Mouse (Mus musculus) right cerebral cortex, adult 18-20 months (tissue): ENCODE results near the gene Btk.
A peak's percentile ranks its signal among the peaks of the same experiment; 100 is the strongest.
"Not testable (repeated sequence)": the region's sequence is repeated elsewhere in the genome, so short reads cannot be mapped to it uniquely, and the experiment has no call there.

Source experiments
- DNase-seq: peaks from one replicate; pipeline ENCODE4 v3.0.0; 2022; ENCODE audit warnings: mixed read lengths

The Btk gene

GRCm38 (mm10) chrX:134580528-134581305, 2.7 kb downstream of the Btk start:
- DNase-seq = no peak

GRCm38 (mm10) chrX:134577896-134578295, 5.5 kb downstream of the Btk start:
- no peak for DNase-seq

DNA sequence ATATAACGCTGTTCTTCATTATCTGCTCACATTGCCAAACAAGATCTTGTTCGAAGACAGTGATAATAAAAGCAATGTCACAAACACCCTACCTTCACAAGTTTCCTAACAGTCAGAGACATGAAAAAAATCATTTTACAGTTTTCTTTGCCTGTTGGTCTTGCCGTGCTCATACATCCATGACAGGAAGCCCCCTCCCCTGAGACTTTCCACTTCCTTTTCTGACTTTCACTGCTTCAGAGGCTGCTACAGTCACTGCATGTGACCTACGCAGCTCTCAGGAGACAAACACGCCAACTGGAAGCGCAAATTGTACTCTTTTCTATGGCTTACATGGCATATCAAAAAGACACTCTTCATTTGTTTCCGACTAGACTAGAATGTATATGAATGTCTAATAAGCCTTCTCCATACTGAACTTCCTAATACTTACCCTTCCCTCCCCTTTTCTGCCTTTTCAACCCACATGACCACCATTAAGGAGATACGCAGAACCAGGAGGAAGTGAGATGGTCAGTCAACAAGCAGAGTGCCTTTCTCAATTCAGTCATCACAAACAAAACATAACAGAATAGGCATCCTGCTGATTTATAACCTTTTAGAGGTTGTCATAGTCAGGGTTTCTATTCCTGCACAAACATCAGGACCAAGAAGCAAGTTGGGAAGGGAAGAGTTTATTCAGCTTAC, 16.7 kb downstream of the Btk start:
- DNase-seq = no peak

- DNase-seq = no peak
Observed at GRCm38 (mm10) chrX:134564326-134564725, 19.0 kb downstream of the Btk start.

DNA sequence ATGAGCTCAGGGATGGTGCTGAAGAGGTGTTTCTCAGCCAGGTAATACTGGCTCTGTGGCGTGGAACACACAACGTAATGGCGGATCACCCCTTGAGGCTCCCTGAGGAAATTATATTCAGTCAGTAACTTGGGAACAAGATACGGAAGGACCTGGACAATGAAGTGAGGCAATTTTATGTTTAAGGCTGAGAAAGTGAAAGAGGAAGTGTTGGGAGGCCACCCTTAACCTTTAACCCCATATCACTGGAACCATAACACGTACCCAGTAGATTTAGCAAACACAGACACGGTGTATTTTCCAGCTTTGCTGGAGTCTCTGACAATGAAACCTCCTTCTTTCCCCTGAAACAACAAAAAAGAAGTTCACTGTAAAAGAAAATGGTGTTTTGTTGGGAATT, 28.9 kb downstream of the Btk start:
- no peak for DNase-seq

GRCm38 (mm10) chrX:134553326-134553725, 30.0 kb downstream of the Btk start:
- no peak for DNase-seq

DNA sequence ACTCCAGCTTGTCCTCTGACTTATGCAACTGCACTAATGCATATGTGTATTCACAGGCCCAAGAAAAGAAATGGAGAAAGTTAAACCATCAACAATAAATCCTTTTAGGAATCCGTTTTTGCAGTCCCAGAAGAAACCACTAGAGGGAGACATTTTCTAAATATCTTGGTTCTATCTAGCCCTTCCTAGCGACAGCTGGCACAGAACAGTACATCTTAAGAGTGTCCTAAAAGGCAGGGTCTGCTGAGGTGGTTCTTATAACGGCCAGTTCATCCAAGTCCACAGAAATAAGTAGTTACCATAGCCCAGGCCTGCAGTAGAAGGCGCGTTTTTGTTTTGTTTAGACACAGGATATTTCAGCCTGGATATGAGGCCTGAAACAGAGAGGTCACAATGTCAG, 32.5 kb downstream of the Btk start:
- peak; percentile 4 for DNase-seq

- no peak for DNase-seq
Observed at GRCm38 (mm10) chrX:134547330-134547729, 36.0 kb downstream of the Btk start.

GRCm38 (mm10) chrX:134541955-134542308, 41.4 kb downstream of the Btk start:
- no peak for DNase-seq

GRCm38 (mm10) chrX:134541145-134541954, 42.0 kb downstream of the Btk start, which contains the start of gene Timm8a1:
Timm8a1 (minus strand) TSS chrX:134541865.
- peak; percentile 35 for DNase-seq

GRCm38 (mm10) chrX:134540414-134541135, 42.8 kb downstream of the Btk start:
- DNase-seq = no peak

DNA sequence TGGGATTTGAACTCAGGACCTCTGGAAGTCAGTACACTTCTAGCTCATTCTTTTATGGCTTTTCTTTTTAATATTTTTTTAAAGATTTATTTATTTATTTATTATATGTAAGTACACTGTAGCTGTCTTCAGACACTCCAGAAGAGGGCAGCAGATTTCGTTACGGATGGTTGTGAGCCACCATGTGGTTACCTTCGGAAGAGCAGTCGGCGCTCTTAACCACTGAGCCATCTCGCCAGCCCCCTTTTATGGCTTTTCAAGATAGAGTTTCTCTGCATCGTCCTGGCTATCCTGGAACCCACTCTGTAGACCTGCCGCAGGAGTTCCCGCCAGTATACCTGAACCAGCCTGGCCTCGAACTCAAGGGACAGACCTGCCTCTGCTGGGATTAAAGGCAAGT, 43.6 kb downstream of the Btk start:
- not testable (repeated sequence) for DNase-seq

DNA sequence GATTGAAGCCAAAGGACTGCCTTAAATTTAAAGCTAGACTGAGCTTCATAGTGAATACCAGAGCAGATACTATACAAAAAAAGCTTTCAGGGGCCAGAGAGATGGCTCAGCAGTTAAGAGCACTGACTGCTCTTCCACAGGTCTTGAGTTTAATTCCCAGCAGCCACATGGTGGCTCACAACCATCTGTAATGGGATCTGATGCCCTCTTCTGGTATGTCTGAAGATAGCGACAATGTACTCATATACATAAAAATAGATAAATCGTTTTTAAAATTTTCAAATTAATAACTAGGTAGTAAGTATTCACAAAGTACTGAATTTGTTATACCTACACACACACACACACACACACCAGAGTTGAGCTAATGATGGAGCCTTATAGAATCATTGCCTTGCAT, 50.0 kb downstream of the Btk start:
- no peak for DNase-seq

- DNase-seq = no peak
Observed at GRCm38 (mm10) chrX:134525260-134525659, 58.1 kb downstream of the Btk start.

DNA sequence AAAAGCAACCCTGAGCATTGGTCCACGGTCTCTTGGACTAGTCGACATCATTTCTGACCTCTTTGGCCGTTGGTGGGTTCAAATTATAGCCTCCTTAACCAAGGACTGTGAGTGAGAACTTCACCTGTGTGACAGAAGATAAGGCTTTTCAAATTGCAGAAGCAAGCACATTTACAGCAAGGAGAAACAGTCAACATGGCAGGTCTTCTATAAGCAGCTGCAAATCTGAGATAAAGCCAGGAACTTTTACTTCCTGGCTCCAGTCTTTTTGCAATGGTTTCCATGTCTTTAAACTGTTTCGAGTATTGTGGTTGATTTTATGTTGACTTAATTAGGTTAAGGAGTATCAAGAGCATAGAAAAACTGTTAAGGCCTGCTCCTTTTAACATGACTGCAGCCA, 59.6 kb downstream of the Btk start:
- DNase-seq = no peak

DNA sequence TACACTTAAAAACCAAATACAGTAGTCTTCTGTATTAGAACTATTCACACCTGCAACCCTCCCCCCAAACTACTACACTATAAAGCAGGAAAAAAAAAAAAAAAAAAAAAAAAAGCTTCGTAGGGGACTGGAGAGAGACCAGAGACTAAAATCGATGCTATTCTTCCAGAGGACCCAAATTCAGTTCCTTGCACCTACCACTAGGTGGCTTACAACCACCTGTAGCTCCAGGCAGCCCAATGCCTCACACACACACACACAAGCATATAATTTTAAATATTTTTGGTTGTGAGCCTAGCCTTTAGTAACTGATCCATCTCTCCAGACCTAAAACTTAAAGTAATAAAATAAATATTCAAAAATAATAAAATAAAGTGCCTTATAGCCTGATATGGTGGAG, 73.9 kb downstream of the Btk start:
- no peak for DNase-seq

DNA sequence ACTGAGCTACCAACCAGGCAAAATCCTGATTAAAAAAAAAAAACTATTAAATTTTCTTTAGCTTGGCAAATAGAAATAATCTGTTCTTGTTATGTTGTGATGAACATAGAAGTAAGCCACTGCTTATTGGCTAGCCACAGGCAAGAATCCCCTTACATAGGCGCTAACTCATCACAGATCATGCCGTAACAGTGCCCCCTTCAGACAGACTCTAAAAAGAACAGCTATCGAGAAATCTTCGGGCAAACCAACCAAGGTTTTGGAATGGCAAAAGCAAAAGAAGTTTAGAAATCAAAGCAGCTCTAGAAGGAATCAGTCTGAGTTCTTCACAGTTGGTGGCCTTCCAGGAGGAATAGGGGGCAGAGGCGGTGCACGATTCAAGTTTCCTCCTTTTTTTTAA, 75.4 kb downstream of the Btk start:
- DNase-seq = no peak

DNA sequence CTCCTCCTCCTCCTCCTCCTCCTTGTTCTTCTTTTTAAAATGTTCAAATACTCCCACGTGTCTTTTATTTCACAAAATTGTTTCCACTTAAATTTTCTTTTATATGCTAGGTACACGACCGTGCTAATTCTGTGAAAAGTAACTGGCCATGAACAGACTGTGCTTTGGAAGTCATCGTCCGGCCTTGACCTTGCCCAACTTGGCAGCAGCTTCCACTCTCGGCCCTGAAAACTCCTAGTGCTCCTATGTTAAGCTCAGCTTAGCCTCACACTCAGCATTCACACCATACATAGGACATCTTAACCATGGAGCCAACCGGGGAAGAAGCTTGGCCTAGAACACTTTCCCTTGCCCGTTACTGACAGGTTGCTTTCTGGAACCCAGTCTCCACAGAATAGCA, 82.7 kb downstream of the Btk start:
- DNase-seq = no peak
